Mouse (Mus musculus): Measurements from ENCODE around the gene Kdm7a.

- TF ChIP-seq USF1 (IDR thresholded peaks at IDR 0.05; ENCODE audit: low read depth) (no peak), CTCF (IDR thresholded peaks at IDR 0.05; ENCODE audit: control insufficient read depth, insufficient read depth, insufficient read length) (no peak), MYOG (IDR thresholded peaks at IDR 0.05; ENCODE audit: control insufficient read depth, extremely low read depth, insufficient read length) (no peak), CEBPB (IDR thresholded peaks at IDR 0.05; ENCODE audit: low read depth) (no peak), MYOD1 (IDR thresholded peaks at IDR 0.05; ENCODE audit: control insufficient read depth, insufficient read length, low read depth) (no peak)
Observed at GRCm38 (mm10) chr6:39232617-39233016, 26.0 kb upstream of the Kdm7a start.

Measured in C2C12 (cell line).